Mouse (Mus musculus) stomach, postnatal 0 days (tissue): ENCODE measurements around the gene Mmp2. TPM values are rescaled to one million over a fixed set of nuclear protein-coding genes. Genes with fewer than 3 reads are reported as not detected.

ENCODE experiments used
- ATAC-seq: fragments of 200-750 bp; cut with Nextera tagmentation; 2 replicates; pipeline ENCODE4 v1.8.0; 2017; ENCODE audit not compliant: low FRiP score, low TSS enrichment
- DNase-seq: peaks from one replicate; pipeline ENCODE4 v3.0.0-alpha.2; 2016; ENCODE audit warnings: low spot score
- H3K27ac ChIP-seq: fragments of 300-500 bp; sonication (generic); replicated peaks from 2 replicates; pipeline ENCODE4 v1.5.1; 2014; ENCODE audit warnings: mild to moderate bottlenecking, control low read depth
- H3K27me3 ChIP-seq: fragments of 300-500 bp; sonication (generic); 2 replicates; pipeline ENCODE4 v1.6.1; 2014; ENCODE audit warnings: low read length; ENCODE audit not compliant: control insufficient read depth, insufficient read depth
- H3K36me3 ChIP-seq: fragments of 300-500 bp; sonication (generic); 2 replicates; pipeline ENCODE4 v1.6.1; 2014; ENCODE audit warnings: low read length, mixed read lengths; ENCODE audit not compliant: control insufficient read depth, insufficient read depth
- H3K4me1 ChIP-seq: fragments of 300-500 bp; sonication (generic); replicated peaks from 2 replicates; pipeline ENCODE4 v1.6.1; 2014; ENCODE audit warnings: antibody characterized with exemption; ENCODE audit not compliant: control insufficient read depth, insufficient read depth
- H3K4me2 ChIP-seq: fragments of 300-500 bp; sonication (generic); replicated peaks from 2 replicates; pipeline ENCODE4 v1.6.1; 2014; ENCODE audit warnings: low read depth, mild to moderate bottlenecking, control low read depth, moderate library complexity
- H3K4me3 ChIP-seq: fragments of 300-500 bp; sonication (generic); 2 replicates; pipeline ENCODE4 v1.5.1; 2014; ENCODE audit warnings: low read depth, low read length, control low read depth
- H3K9ac ChIP-seq: fragments of 300-500 bp; sonication (generic); 2 replicates; pipeline ENCODE4 v1.6.1; 2014; ENCODE audit warnings: mild to moderate bottlenecking, low read length, control low read depth, mixed read lengths
- H3K9me3 ChIP-seq: fragments of 300-500 bp; sonication (generic); 2 replicates; pipeline ENCODE4 v1.6.1; 2016; ENCODE audit warnings: low read length; ENCODE audit not compliant: control insufficient read depth
- CTCF ChIP-seq: IDR thresholded peaks from 2 replicates; pipeline ENCODE4 v1.5.1; 2016; ENCODE audit warnings: antibody characterized with exemption, low read depth, mild to moderate bottlenecking, moderate library complexity
- EP300 ChIP-seq: optimal IDR thresholded peaks from 2 replicates; pipeline ENCODE3; 2016; ENCODE audit warnings: antibody characterized with exemption
- WGBS: fragments of 180-500 bp; shearing (Covaris S2); extraction: QIAGEN DNeasy Blood & Tissue Kit; methylation state at CpG from one replicate; pipeline ENCODE4 v1.1.7; 2014; 5-methylcytosine and 5-hydroxymethylcytosine counted together
- polyA plus RNA-seq: library from polyadenylated mRNA; unstranded; fragments of >200 nt; fragmentation: Nextera tagmentation; extraction: Ambion mirVana; gene quantifications from 2 replicates; pipeline ENCODE4 v1.2.1, GENCODE M21; 2015

Mmp2 gene
- polyA plus RNA-seq, 1 experiment from 2014 or later = 80.4 TPM

DNA sequence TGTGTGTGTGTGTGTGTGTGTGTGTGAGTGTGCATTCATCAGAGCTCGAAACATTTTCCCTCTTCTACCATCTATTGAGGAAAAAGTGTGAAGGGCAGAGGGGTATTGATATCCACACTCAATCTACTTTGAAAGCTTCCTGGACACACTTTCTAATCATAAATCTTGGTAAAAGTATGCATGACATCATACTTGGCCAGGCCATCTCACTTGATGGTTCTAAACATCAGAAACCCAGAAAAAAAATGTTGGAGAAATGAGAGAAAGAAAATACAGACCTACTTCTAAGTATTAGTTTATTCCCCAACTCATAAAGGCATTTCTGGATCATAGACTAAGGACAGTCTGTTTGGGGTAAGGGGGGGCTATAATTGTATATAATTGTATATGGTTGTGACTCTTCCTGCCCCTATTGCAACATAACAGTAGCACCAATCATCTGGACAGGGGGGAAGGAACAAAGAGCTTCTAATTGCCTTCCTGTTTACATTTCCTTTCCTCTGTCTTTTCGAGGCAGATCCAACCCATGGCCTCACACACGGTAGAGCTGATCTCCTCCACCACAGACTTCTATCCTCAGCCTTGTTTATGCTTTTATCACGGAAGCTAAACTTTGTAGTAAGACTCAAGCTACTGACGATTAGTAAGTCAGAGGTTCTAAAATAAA lies 7.1 kb downstream of the Mmp2 start:
- no peak overlapping the region for H3K4me3 ChIP-seq
- TF ChIP-seq EP300 (no peak), CTCF (no peak)
- no peak overlapping the region for H3K9ac ChIP-seq
- H3K27me3 ChIP-seq = no peaks in the 10 kb centered on the region
- DNase-seq = no peak
- no peaks in the 10 kb centered on the region for H3K9me3 ChIP-seq
- no peak overlapping the region for H3K27ac ChIP-seq
- H3K4me1 ChIP-seq = no peaks in the 10 kb centered on the region
- no peaks in the 10 kb centered on the region; the same call in 1 of the 2 replicates for H3K36me3 ChIP-seq
- 41% methylated on average over 5 of the region's 5 CpGs for WGBS
- no peak overlapping the region for H3K4me2 ChIP-seq
- ATAC-seq = no peak

DNA sequence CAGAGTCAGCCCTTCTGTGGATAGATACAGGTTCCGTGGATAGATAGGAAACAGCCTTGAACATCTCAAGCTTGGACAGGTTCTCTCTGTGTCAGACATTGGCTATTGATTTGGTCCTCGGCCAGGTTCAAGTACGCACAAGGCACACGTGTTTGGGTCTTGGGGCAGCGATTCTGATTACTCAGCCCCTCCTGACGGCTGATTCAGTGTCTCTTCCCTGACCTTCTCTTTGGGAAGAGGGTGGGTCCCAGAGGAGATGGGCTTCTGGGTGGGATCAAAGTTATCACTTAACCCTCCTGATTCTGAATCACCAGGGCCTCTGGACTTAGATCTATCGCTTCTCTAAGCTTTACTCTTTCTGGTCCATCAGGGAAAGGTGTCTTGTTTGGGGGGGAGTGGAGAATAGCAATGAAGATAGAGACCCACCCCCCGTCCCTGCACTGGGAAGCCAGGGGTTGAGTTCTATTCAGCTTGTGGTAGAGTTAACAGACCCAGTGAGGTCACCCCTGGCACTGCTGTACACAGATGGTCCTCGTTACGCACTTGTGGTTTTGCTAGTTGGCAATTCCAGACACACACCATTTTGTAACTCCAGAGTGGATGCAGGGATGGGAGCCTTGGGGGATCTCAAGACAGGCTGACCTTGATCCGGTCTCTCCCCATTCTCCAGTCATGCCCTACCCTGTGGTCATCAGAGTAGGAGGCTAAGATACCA lies 7.9 kb downstream of the Mmp2 start:
- no peaks in the 10 kb centered on the region; the same call in 1 of the 2 replicates for H3K36me3 ChIP-seq
- WGBS = 71% methylated on average over 11 of the region's 11 CpGs
- no peak for ATAC-seq

DNA sequence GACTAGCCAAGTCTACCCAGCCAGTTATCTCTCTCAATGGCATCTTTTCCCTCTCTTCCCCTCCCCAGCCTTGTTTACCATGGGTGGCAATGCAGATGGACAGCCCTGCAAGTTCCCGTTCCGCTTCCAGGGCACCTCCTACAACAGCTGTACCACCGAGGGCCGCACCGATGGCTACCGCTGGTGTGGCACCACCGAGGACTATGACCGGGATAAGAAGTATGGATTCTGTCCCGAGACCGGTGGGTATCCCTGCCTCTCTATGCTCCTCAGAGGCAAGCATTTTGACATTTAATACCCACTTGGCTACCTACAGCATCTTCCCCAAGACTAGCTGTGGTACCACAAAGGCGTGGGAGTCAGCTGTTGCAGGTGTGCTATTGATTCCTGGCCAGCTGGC lies 8.8 kb downstream of the Mmp2 start:
- Histone ChIP-seq H3K4me1 (no peaks in the 10 kb centered on the region), H3K9me3 (no peaks in the 10 kb centered on the region), H3K27ac (no peak overlapping the region), H3K36me3 (no peaks in the 10 kb centered on the region; the same call in 1 of the 2 replicates), H3K4me3 (no peak overlapping the region), H3K9ac (no peak overlapping the region), H3K27me3 (no peaks in the 10 kb centered on the region), H3K4me2 (no peak overlapping the region)
- DNase-seq (no peak), ATAC-seq (no peak)
- 91% methylated on average over 11 of the region's 11 CpGs for WGBS
- TF ChIP-seq CTCF (no peak), EP300 (no peak)

More for the DNA sequence above, 7.9 kb downstream of the Mmp2 start:
- H3K9ac ChIP-seq = no peak overlapping the region
- H3K4me1 ChIP-seq = no peaks in the 10 kb centered on the region
- no peak overlapping the region for H3K4me2 ChIP-seq
- no peak overlapping the region for H3K27ac ChIP-seq
- H3K4me3 ChIP-seq = no peak overlapping the region
- H3K27me3 ChIP-seq = no peaks in the 10 kb centered on the region
- no peaks in the 10 kb centered on the region for H3K9me3 ChIP-seq
- no peak for DNase-seq
- TF ChIP-seq CTCF (no peak), EP300 (no peak)

- no peak for DNase-seq
- 64% methylated on average over 3 of the region's 3 CpGs for WGBS
- H3K4me2 ChIP-seq = no peak overlapping the region
- no peak overlapping the region for H3K4me3 ChIP-seq
- no peaks in the 10 kb centered on the region for H3K9me3 ChIP-seq
- H3K36me3 ChIP-seq = peaks cover 3% of the 10 kb centered on the region; the same call in 1 of the 2 replicates
- H3K27me3 ChIP-seq = no peaks in the 10 kb centered on the region
- no peak overlapping the region for H3K27ac ChIP-seq
- H3K4me1 ChIP-seq = no peaks in the 10 kb centered on the region
- no peak for TF ChIP-seq CTCF
- no peak for TF ChIP-seq EP300
- ATAC-seq = no peak
- H3K9ac ChIP-seq = no peak overlapping the region
Observed at GRCm38 (mm10) chr8:92838616-92839015, 11.5 kb downstream of the Mmp2 start.

DNA sequence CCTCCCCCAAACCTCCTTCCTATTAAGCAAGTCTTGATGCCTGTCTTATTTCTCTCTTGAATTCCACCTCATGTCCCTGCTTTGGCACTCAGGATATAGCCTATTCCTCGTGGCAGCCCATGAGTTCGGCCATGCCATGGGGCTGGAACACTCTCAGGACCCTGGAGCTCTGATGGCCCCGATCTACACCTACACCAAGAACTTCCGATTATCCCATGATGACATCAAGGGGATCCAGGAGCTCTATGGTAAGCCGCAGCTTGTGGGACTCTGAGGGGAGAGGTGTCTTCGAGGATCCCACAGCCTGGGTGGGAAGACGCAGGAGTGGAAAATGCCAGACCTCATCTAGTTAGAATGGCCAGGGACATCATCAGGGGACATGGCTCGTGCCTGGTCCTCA lies 12.1 kb downstream of the Mmp2 start:
- Histone ChIP-seq H3K9me3 (no peaks in the 10 kb centered on the region), H3K36me3 (peaks cover 3% of the 10 kb centered on the region; the same call in 1 of the 2 replicates), H3K4me1 (no peaks in the 10 kb centered on the region), H3K27ac (no peak overlapping the region), H3K9ac (no peak overlapping the region), H3K4me2 (no peak overlapping the region), H3K4me3 (no peak overlapping the region), H3K27me3 (no peaks in the 10 kb centered on the region)
- 93% methylated on average over 8 of the region's 8 CpGs for WGBS
- ATAC-seq (no peak), DNase-seq (no peak)
- TF ChIP-seq EP300 (no peak), CTCF (no peak)

DNA sequence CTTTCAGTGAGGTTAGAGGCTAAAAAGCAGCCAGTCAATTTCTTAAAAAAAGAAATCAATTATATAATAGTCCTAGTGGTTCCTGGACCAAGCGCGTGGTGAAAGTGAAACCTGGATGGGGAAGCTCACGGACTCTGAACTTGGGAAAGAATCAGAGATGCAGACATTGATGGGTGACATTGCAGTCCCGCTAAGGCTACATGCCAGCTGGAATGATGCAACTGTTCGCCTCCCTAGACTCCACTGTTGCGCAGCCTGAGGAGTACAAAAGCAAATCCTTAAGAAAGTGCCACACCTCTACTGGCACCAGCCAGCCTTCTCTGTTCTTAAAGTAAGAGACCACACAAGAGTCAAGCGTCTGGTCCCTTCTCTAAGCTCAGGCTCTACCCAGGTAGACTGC lies 12.8 kb downstream of the Mmp2 start:
- TF ChIP-seq CTCF (no peak), EP300 (no peak)
- H3K27me3 ChIP-seq = no peaks in the 10 kb centered on the region
- ATAC-seq (no peak), DNase-seq (no peak)
- no peak overlapping the region for H3K4me3 ChIP-seq
- no peaks in the 10 kb centered on the region for H3K9me3 ChIP-seq
- H3K4me2 ChIP-seq = no peak overlapping the region
- 66% methylated on average over 7 of the region's 7 CpGs for WGBS
- no peaks in the 10 kb centered on the region for H3K4me1 ChIP-seq
- peaks cover 3% of the 10 kb centered on the region; the same call in 1 of the 2 replicates for H3K36me3 ChIP-seq
- H3K9ac ChIP-seq = no peak overlapping the region
- no peak overlapping the region for H3K27ac ChIP-seq
